Mouse (Mus musculus) erythroblast, embryonic 14.5 days (primary cell): ENCODE results near the gene Myom3.

Experiments
- GATA1 ChIP-seq: IDR thresholded peaks from 2 replicates; pipeline ENCODE4 v1.6.1; 2012; ENCODE audit warnings: low read length, inconsistent platforms, mixed read lengths
- TAL1 ChIP-seq: IDR thresholded peaks from 3 replicates; pipeline ENCODE4 v1.6.1; 2012; ENCODE audit warnings: low read length, inconsistent platforms, mixed read lengths

GRCm38 (mm10) chr4:135832070-135832469 lies 72.6 kb downstream of the Myom3 start:
- no peak for TF ChIP-seq GATA1
- no peak for TF ChIP-seq TAL1
